Mouse (Mus musculus): ENCODE results near the gene Des.

Des gene

DNA sequence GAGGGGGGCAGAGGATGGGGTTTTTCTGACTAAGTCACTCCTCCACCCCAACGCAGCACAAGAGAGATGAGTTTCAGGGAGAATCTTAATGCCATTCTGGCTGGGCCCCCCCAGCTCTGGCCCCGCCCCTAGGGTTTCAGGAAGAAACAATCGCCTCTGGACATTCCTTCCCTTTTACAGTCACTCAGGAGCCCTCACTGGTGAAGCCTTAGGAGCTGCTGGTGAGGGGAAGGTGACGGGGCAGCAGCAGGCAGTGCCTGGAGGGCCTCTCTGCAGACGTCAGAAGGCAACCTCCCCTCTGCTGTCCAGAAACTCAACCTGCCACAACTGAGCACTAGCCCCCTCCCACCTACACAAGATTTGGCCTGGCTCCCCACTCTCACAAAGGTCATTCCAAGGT is 10.9 kb upstream of the Des start:
- DNase-seq, result no peak

DNA sequence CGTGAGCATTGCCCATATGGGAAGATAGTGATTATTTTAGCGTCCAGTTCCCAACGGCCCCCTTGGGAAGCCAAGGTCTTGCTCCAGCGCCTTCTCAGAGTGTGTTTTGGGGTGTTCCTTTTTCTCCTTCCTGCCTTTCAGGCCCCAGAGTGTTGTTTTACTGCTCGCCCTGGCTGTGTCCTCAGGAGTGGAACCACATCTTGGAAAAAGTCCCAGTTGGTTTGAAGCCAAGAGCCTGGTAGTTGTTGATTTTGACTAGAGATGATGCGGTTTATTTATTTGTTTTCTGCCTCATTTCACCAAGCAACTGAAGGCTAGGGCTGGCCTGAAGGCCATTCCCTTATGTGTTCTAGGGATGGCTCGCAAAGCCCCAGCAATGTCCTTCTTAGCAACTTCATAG is 2.9 kb upstream of the Des start:
- DNase-seq, result peak; percentile 73 to 80

GRCm38 (mm10) chr1:75358009-75358408 is 2.1 kb upstream of the Des start:
- DNase-seq, result no peak

DNA sequence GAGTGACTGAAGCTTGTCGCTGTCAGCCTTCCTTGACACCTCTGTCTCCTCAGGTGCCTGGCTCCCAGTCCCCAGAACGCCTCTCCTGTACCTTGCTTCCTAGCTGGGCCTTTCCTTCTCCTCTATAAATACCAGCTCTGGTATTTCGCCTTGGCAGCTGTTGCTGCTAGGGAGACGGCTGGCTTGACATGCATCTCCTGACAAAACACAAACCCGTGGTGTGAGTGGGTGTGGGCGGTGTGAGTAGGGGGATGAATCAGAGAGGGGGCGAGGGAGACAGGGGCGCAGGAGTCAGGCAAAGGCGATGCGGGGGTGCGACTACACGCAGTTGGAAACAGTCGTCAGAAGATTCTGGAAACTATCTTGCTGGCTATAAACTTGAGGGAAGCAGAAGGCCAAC is 783 bp upstream of the Des start:
- no peak for DNase-seq

- DNase-seq, result no peak
These were observed 994 bp downstream of the Des start for GRCm38 (mm10) chr1:75361123-75361522.

- DNase-seq, result peak; percentile 31
These were observed 1.6 kb downstream of the Des start for GRCm38 (mm10) chr1:75361750-75362149.

DNA sequence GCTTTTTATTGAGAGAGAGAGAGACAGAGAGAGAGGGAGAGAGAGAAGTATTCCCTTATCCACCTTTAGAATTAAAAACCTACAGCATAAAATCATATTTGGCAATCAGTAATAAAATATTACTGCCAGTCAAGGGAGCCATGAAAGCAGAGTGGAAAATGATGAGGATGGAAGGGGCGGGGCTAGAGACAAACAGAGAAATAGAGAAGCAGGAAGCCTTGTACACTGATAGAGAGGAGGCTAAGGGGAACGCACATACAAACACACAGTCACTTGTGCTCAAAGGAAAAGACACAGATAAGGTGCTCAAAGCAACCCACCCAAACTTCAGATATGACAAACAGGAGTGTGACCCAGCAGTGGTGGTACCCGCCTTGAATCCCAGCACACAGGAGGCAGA is 3.7 kb downstream of the Des start:
- no peak for DNase-seq

GRCm38 (mm10) chr1:75365510-75366137 is 5.5 kb downstream of the Des start:
- DNase-seq, result no peak

GRCm38 (mm10) chr1:75369360-75369983 is 9.3 kb downstream of the Des start:
- peak in 1 of 2 experiments; percentile 52 for DNase-seq

GRCm38 (mm10) chr1:75369984-75370660 is 10.0 kb downstream of the Des start:
- DNase-seq, result peak; percentile 74 to 77

DNA sequence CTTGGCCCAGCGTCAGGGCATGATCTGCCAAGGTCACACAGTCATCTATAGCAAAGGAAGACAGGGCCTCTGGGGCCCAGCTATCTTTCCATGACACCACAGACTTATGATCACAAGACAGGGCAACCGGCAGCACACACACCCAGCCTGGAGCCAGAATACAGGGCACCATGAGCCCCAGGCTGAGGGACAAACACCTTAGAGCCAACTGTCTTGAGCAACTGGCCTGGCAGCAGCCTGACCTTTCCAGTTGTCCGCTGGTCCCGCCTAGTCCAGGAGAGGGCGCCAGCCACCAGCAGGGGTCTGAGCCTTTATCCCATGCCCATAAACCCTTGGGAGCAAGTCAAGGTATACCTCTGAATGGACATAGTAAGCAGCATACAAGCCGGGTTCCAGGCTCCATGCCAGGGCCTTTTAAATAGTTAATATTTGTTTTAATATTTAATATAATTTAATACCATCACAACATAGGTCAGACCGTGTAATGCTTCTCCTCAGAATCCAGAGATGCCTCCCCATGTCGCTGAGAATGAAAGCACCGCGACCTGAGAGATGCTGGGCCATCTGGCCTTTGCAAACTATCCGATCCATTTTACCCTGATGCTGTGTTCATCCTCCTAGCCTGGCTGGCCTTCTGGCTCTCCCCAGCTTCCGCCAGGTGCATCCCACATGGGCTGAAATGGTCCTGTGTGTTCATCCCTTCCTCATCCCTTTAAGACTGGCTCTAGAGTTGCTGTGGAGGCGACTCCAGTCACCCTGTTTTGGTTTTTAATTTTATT is 11.4 kb downstream of the Des start:
- DNase-seq, result peak; percentile 24 to 68

DNA sequence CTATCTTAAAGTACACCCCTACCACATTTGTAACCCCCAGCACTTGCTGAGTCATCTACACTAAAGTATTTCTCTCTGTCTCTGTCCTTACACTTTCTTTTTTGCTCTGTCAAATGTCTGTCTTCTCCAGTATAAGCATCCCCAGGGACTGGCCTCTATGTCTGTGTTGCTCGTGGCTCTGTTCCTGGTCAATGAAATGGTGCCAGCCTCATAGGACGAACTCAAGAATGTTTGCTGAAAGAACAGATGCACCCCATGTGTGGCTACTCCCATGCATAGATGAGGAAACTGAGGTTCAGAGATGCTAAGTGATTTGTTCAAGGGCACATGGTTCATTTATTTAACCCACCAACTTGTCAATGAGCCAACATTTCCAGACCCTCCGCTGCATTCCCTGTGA is 12.3 kb downstream of the Des start:
- DNase-seq, result no peak

GRCm38 (mm10) chr1:75373276-75373675 is 13.1 kb downstream of the Des start:
- DNase-seq, result no peak

DNA sequence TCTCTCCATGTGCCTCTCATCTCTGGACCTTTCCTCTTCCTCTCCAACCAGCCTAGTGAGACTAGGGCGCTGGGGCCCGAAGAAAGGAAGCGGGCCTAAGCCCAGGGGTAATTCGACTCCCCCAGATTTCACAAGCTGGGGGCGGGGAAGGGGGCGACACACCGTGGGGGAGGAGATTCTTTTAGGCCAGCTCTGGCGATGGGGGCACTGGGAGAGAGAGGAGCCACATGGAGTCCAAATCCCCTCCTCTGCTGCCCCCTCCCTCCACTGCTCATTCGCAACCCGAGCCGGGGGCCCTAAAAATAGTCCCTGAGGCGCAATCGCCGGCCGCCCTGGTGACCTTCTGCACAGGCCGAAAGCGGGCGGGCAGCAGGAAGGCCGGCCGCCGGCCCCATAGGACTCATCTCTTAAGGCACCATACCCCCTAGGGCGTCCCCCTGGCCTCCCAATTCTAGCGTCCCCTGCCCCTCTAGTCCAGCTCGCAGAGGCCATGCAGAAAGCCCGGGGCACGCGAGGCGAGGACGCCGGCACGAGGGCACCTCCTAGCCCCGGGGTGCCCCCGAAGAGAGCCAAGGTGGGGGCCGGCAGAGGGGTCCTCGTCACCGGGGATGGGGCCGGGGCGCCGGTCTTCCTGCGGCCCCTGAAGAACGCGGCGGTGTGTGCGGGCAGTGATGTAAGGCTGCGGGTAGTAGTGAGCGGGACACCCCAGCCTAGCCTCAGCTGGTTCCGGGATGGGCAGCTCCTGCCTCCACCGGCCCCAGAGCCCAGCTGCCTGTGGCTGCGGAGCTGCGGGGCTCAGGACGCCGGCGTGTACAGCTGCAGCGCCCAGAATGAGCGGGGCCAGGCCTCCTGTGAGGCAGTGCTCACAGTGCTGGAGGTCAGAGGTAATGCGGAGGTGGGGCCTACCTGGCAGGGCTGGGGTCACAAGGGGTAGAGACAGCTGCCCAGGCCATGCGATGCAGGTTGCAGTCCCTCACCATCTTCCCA is 15.1 kb downstream of the Des start, which contains the start of gene Speg:
Gene Speg (plus strand): TSS at position 348 of the 987 bp plus-strand sequence.
- peak in 1 of 2 experiments; percentile 16 for DNase-seq

DNA sequence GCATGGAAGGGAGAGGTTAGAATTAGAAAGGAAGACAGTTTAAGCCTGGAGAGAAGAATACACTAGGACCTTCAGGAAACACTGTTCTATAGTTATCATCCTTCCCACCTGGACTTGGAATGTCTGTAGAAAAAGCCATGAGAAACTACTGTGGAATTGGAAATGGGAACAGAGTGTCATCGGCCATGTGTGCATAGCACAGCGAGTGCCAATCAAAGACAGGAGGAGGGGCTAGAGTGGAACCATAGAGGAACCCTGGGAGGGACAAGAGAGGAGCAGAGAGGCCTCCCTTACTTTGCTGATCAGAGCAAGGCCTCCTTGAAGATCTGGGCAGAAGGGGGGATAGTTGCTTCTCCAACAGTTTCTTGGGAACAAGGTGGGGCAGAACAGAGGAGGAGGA is 19.1 kb downstream of the Des start:
- no peak for DNase-seq

- no peak for DNase-seq
These were observed 19.8 kb downstream of the Des start for GRCm38 (mm10) chr1:75379931-75380330.

DNA sequence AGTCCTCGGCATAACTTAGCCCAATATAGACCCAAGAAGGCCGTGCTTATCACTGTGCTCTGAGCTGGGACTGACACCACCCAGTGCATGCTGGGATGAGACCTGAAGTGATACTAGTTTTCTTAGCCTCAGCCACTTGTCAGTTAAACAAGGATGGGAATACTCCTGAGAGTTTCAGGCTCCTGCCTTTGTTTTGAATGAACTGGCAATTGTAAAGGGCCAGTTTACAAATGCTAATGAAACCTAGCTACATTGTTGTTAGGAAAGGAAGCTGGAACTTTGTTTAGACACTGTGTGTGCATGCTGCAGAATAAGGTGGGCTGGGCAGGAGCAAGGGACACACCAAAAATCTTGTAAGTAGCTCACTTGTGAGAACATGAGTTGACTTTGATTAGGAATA is 20.8 kb downstream of the Des start:
- DNase-seq, result no peak

- DNase-seq, result peak; percentile 35 to 70
These were observed 21.6 kb downstream of the Des start for GRCm38 (mm10) chr1:75381482-75382355.

- peak; percentile 34 to 39 for DNase-seq
These were observed 22.4 kb downstream of the Des start for GRCm38 (mm10) chr1:75382356-75383071.

- DNase-seq, result no peak
These were observed 24.5 kb downstream of the Des start for GRCm38 (mm10) chr1:75384470-75385141.
